Mouse (Mus musculus): ENCODE measurements around the gene Vopp1.

DNA sequence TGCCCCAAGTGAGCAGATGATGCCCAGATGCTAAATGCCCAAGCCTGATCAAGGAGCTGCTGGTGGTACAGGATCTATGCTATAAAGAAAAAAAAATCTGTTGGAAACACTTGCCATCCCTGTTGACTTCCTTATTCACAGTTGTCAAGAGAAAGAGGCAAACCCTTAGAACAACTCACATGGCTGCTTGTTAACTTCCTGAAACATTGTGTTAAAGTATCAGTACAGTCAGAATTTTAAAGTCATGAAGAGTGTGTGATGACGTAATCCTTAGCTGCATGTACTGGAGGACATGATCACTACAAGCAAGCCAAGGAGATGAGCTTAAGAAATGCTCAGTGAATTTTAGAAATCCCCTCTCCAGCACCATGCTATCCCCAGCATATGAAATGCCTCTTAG, 51.2 kb downstream of the Vopp1 start:
- TF ChIP-seq CTCF (IDR thresholded peaks at IDR 0.05; ENCODE audit: control insufficient read depth, insufficient read depth, insufficient read length) (no peak), USF1 (IDR thresholded peaks at IDR 0.05; ENCODE audit: low read depth) (no peak), FOSL1 (IDR thresholded peaks at IDR 0.05; ENCODE audit: insufficient read depth, low read length, poor library complexity, severe bottlenecking) (no peak), MYOD1 (IDR thresholded peaks at IDR 0.05; ENCODE audit: control insufficient read depth, insufficient read length, low read depth) (no peak)

All from C2C12 (cell line).